In the genomic region with DNA sequence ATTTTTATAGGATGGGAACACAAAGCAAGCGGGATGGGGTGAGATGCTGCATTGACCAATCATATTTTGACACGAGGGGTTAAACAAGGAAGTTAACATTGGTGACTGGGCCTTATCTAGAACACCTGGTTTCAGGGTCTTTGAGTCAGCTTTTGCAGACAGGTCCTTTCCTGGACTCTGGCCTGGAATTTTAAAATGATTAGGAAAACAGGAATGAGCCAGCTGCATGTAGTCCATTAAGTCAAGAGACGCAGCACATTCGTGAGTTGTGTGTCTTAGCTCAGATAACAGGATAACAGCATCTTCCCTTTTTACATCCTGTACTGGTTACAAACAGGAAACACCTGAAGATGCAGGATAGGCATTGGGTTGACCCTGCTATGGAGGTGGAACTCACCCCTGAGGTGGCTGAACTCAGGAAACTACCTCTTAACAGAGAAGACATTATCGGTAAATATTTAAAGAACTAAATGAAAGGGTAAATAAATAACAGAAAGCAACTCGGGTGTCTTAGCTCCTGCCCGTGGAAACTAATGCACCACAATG, we compare ENCODE assay signal across 17 mouse cellular contexts. TPM values are rescaled to one million over a fixed set of nuclear protein-coding genes. Genes with fewer than 3 reads are reported as not detected.
DNase-seq lines count a peak whose midpoint lies in the region; ATAC-seq and TF ChIP-seq lines count a peak whose summit lies in the region.
"Had no signal": no experiment of that assay in that cellular context is flagged by ENCODE, and none has a peak within 500 bp of the region (broad histone marks: within the 10 kb centered on the region; RNA-seq: fewer than 3 reads in every experiment).

No protein-coding gene starts in this region.

- intact Hi-C loops in heart, postnatal 25 days (cut with DNase I), result loop anchor here (5.0 kb wide), 2 partner anchors 37 to 87 kb away; partner anchors contain the start of gene Lama4

- TF ChIP-seq EP300 in lung, postnatal 0 days (IDR thresholded peaks at IDR 0.05), result peak; percentile 36; the same call in 1 of the 2 replicates

- H3K4me3 ChIP-seq in heart, embryonic 16.5 days (ENCODE audit: low read length), result no peak overlapping the region
- no peak overlapping the region for H3K4me3 ChIP-seq in lung, postnatal 0 days (ENCODE audit: low read depth, low read length)
- H3K4me3 ChIP-seq: embryonic facial prominence, embryonic 13.5 days; liver, embryonic 15.5 days; midbrain, embryonic 10.5 days had no signal

- no peaks in the 10 kb centered on the region for H3K36me3 ChIP-seq in heart, embryonic 16.5 days (ENCODE audit: control insufficient read depth, insufficient read depth)
- no peaks in the 10 kb centered on the region for H3K36me3 ChIP-seq in lung, postnatal 0 days (ENCODE audit: insufficient read depth, low read length)
- H3K36me3 ChIP-seq: embryonic facial prominence, embryonic 13.5 days; liver, embryonic 15.5 days; midbrain, embryonic 10.5 days had no signal

- H3K9me3 ChIP-seq in heart, embryonic 16.5 days (replicated peaks; ENCODE audit: control insufficient read depth, low read length), result no peaks in the 10 kb centered on the region
- H3K9me3 ChIP-seq in lung, postnatal 0 days (ENCODE audit: low read length), result no peaks in the 10 kb centered on the region
- H3K9me3 ChIP-seq: embryonic facial prominence, embryonic 13.5 days; liver, embryonic 15.5 days; midbrain, embryonic 10.5 days had no signal

- 57% methylated on average over 7 of the region's 7 CpGs for WGBS in heart, embryonic 16.5 days
- 41% methylated on average over 7 of the region's 7 CpGs for WGBS in lung, postnatal 0 days

- DNase-seq in heart, postnatal 25 days (ENCODE audit: low spot score), result no peak
- no peak for DNase-seq in lung, postnatal 0 days (ENCODE audit: low spot score)
- no peak for DNase-seq in lung, postnatal 36 days
- peak; percentile 12 to 20 for DNase-seq in thymus, postnatal 36 days
- no peak for DNase-seq in frontal cortex, postnatal 10 days (ENCODE audit: low spot score in 2 of 2)
- DNase-seq: cerebellum, adult 2 months; gastrocnemius, postnatal 25 days; layer of hippocampus, adult 9-11 months; spleen, adult 18-20 months had no signal

- no peak overlapping the region for H3K9ac ChIP-seq in heart, embryonic 16.5 days (ENCODE audit: low read length)
- no peak overlapping the region for H3K9ac ChIP-seq in lung, postnatal 0 days (replicated peaks; ENCODE audit: low read depth)
- H3K9ac ChIP-seq: embryonic facial prominence, embryonic 13.5 days; liver, embryonic 15.5 days had no signal

- peak overlapping the region; percentile 65 for H3K27ac ChIP-seq in heart, embryonic 16.5 days (ENCODE audit: low read length)
- H3K27ac ChIP-seq in lung, postnatal 0 days (ENCODE audit: low read length), result no peak overlapping the region
- H3K27ac ChIP-seq: embryonic facial prominence, embryonic 13.5 days; hindbrain, postnatal 0 days; liver, embryonic 15.5 days; midbrain, embryonic 10.5 days had no signal

- H3K4me2 ChIP-seq in heart, embryonic 16.5 days (ENCODE audit: low read depth, low read length), result no peak overlapping the region
- no peak overlapping the region for H3K4me2 ChIP-seq in lung, postnatal 0 days (replicated peaks; ENCODE audit: low read depth, low read length)
- H3K4me2 ChIP-seq: embryonic facial prominence, embryonic 13.5 days; liver, embryonic 15.5 days had no signal

- no peak; the same call in 1 of the 2 replicates for ATAC-seq in heart, embryonic 16.5 days (replicated peaks; ENCODE audit: extremely low read depth, insufficient read depth, low FRiP score)
- no peak for ATAC-seq in lung, postnatal 0 days
- ATAC-seq in granulocyte monocyte progenitor cell, adult 5-6 weeks (replicated peaks; ENCODE audit: poor library complexity, severe bottlenecking), result peak; percentile 32; the same call in 1 of the 2 replicates
- ATAC-seq: forebrain, embryonic 14.5 days; hindbrain, postnatal 0 days had no signal

- no peak for TF ChIP-seq CTCF in lung, postnatal 0 days (IDR thresholded peaks at IDR 0.05)

- peaks cover 5% of the 10 kb centered on the region; the same call in 1 of the 2 replicates for H3K4me1 ChIP-seq in heart, embryonic 16.5 days (ENCODE audit: control insufficient read depth, insufficient read depth, low read length)
- H3K4me1 ChIP-seq in lung, postnatal 0 days (ENCODE audit: insufficient read depth, low read depth, low read length), result no peaks in the 10 kb centered on the region; the same call in 1 of the 2 replicates
- H3K4me1 ChIP-seq: embryonic facial prominence, embryonic 13.5 days; liver, embryonic 15.5 days had no signal

- H3K27me3 ChIP-seq in heart, embryonic 16.5 days (ENCODE audit: control insufficient read depth, insufficient read depth, low read length), result no peaks in the 10 kb centered on the region
- H3K27me3 ChIP-seq in lung, postnatal 0 days (replicated peaks; ENCODE audit: insufficient read depth, low read length), result no peaks in the 10 kb centered on the region
- H3K27me3 ChIP-seq: embryonic facial prominence, embryonic 13.5 days; liver, embryonic 15.5 days had no signal

RNA-seq across cellular contexts. Expression of gene Rfpl4b, which starts 59.1 kb away (rescaled TPM):
- not detected in 2 replicates for polyA plus RNA-seq in heart, embryonic 16.5 days (2015; fragmentation: Nextera tagmentation; extraction: Ambion mirVana)
- not detected for total RNA-seq in heart, postnatal 25 days (2021)
- polyA plus RNA-seq in lung, postnatal 0 days (2015; fragmentation: Nextera tagmentation; extraction: Ambion mirVana), result not detected in 2 replicates
- total RNA-seq in granulocyte monocyte progenitor cell, adult 5-6 weeks (2014; fragmentation: Nextera tagmentation), result not detected in 2 replicates
- not detected in 2 replicates for total RNA-seq in granulocyte monocyte progenitor cell, adult 5-6 weeks (2017)
- total RNA-seq: gastrocnemius, postnatal 25 days; hindbrain, postnatal 0 days; left cerebral cortex, postnatal 36 days had no signal
- polyA plus RNA-seq: cerebellum, adult 2 months; embryonic facial prominence, embryonic 13.5 days; forebrain, embryonic 14.5 days; hindbrain, postnatal 0 days; liver, embryonic 15.5 days; midbrain, embryonic 10.5 days had no signal

Comparison
In these comparisons a context has a peak if more than half of its experiments do, and no peak if none do; other contexts are left out.
1. DNase-seq: peak in thymus, postnatal 36 days (2 of 2); none in heart, postnatal 25 days (single experiment), lung, postnatal 0 days (single experiment), lung, postnatal 36 days (single experiment) and frontal cortex, postnatal 10 days (0 of 2).